Mouse (Mus musculus) embryonic facial prominence, embryonic 10.5 days (tissue): ENCODE results near the gene Dus3l. TPM values are rescaled to one million over a fixed set of nuclear protein-coding genes. Genes with fewer than 3 reads are reported as not detected.

Experiments used
- DNase-seq: peaks from one replicate; pipeline ENCODE4 v3.0.0-alpha.2; 2017; ENCODE audit warnings: low spot score
- H3K27ac ChIP-seq: fragments of 300-500 bp; sonication (generic); replicated peaks from 2 replicates; pipeline ENCODE4 v1.5.1; 2016; ENCODE audit warnings: mild to moderate bottlenecking
- H3K27me3 ChIP-seq: fragments of 300-500 bp; sonication (generic); replicated peaks from 2 replicates; pipeline ENCODE4 v1.6.1; 2016; ENCODE audit warnings: low read depth, mild to moderate bottlenecking; ENCODE audit not compliant: poor library complexity, severe bottlenecking
- H3K36me3 ChIP-seq: fragments of 300-500 bp; sonication (generic); replicated peaks from 2 replicates; pipeline ENCODE4 v1.6.1; 2016; ENCODE audit warnings: mild to moderate bottlenecking, moderate library complexity
- H3K4me1 ChIP-seq: fragments of 300-500 bp; sonication (generic); 2 replicates; pipeline ENCODE4 v1.6.1; 2016
- H3K4me3 ChIP-seq: fragments of 300-500 bp; sonication (generic); 2 replicates; pipeline ENCODE4 v1.5.1; 2016; ENCODE audit warnings: mild to moderate bottlenecking, moderate library complexity
- H3K9me3 ChIP-seq: fragments of 300-500 bp; sonication (generic); 2 replicates; pipeline ENCODE4 v1.6.1; 2016; ENCODE audit warnings: mild to moderate bottlenecking
- WGBS: fragments of 180-500 bp; shearing (Covaris S2); methylation state at CpG from one replicate; pipeline ENCODE4 v1.1.7; 2016; 5-methylcytosine and 5-hydroxymethylcytosine counted together
- polyA plus RNA-seq: library from polyadenylated mRNA; unstranded; fragments of >200 nt; fragmentation: Nextera tagmentation; extraction: Ambion mirVana; gene quantifications from 2 replicates; pipeline ENCODE4 v1.2.1, GENCODE M21; 2016

Gene Dus3l
- polyA plus RNA-seq, 1 experiment from 2014 or later, result 45.0 TPM

GRCm38 (mm10) chr17:56758132-56758531, 6.4 kb upstream of the Dus3l start:
- Histone ChIP-seq H3K4me1 (peaks cover 70% of the 10 kb centered on the region), H3K27ac (no peak overlapping the region), H3K27me3 (peaks cover 84% of the 10 kb centered on the region), H3K9me3 (0 out of 2 replicates have a peak, but pooled peaks cover 3% of the 10 kb centered on the region), H3K4me3 (peak overlapping the region; percentile 64; the same call in 1 of the 2 replicates), H3K36me3 (no peaks in the 10 kb centered on the region)
- 5% methylated on average over 12 of the region's 12 CpGs for WGBS
- DNase-seq, result peak; percentile 77

GRCm38 (mm10) chr17:56759261-56759660, 5.3 kb upstream of the Dus3l start:
- H3K4me1 ChIP-seq, result peaks cover 62% of the 10 kb centered on the region
- H3K27me3 ChIP-seq, result peaks cover 73% of the 10 kb centered on the region
- no peak overlapping the region for H3K4me3 ChIP-seq
- no peaks in the 10 kb centered on the region for H3K36me3 ChIP-seq
- H3K9me3 ChIP-seq, result 0 out of 2 replicates have a peak, but pooled peaks cover 3% of the 10 kb centered on the region
- peak; percentile 29 for DNase-seq
- no peak overlapping the region for H3K27ac ChIP-seq
- WGBS, result 62% methylated on average over 7 of the region's 7 CpGs

- Histone ChIP-seq H3K27me3 (peaks cover 55% of the 10 kb centered on the region), H3K9me3 (0 out of 2 replicates have a peak, but pooled peaks cover 3% of the 10 kb centered on the region), H3K27ac (no peak overlapping the region), H3K4me3 (no peak overlapping the region), H3K4me1 (peaks cover 61% of the 10 kb centered on the region), H3K36me3 (no peaks in the 10 kb centered on the region)
- no peak for DNase-seq
- 70% methylated on average over 3 of the region's 3 CpGs for WGBS
These were observed 3.5 kb upstream of the Dus3l start for GRCm38 (mm10) chr17:56761077-56761476.

GRCm38 (mm10) chr17:56761991-56762410, 2.6 kb upstream of the Dus3l start:
- Histone ChIP-seq H3K9me3 (0 out of 2 replicates have a peak, but pooled peaks cover 3% of the 10 kb centered on the region), H3K36me3 (peaks cover 8% of the 10 kb centered on the region), H3K4me3 (peak overlapping the region; percentile 63), H3K4me1 (peaks cover 52% of the 10 kb centered on the region), H3K27ac (peak overlapping the region; percentile 85), H3K27me3 (peaks cover 45% of the 10 kb centered on the region)
- DNase-seq, result peak; percentile 94
- 0% methylated on average over 28 of the region's 28 CpGs for WGBS

GRCm38 (mm10) chr17:56762769-56763731, 1.5 kb upstream of the Dus3l start:
- Histone ChIP-seq H3K9me3 (0 out of 2 replicates have a peak, but pooled peaks cover 3% of the 10 kb centered on the region), H3K27me3 (peaks cover 35% of the 10 kb centered on the region), H3K36me3 (peaks cover 18% of the 10 kb centered on the region), H3K4me1 (peaks cover 42% of the 10 kb centered on the region), H3K27ac (peak overlapping the region; percentile 85), H3K4me3 (peak overlapping the region; percentile 63; the same call in 1 of the 2 replicates)
- DNase-seq, result peak; percentile 59
- WGBS, result 49% methylated on average over 27 of the region's 27 CpGs

GRCm38 (mm10) chr17:56763741-56764250, 761 bp upstream of the Dus3l start:
- no peaks in the 10 kb centered on the region for H3K9me3 ChIP-seq
- no peak overlapping the region for H3K27ac ChIP-seq
- 77% methylated on average over 8 of the region's 8 CpGs for WGBS
- no peak for DNase-seq
- H3K27me3 ChIP-seq, result peaks cover 28% of the 10 kb centered on the region
- peak overlapping the region; percentile 89 for H3K4me3 ChIP-seq
- peaks cover 26% of the 10 kb centered on the region for H3K36me3 ChIP-seq
- peaks cover 35% of the 10 kb centered on the region for H3K4me1 ChIP-seq

- 59% methylated on average over 12 of the region's 12 CpGs for WGBS
- Histone ChIP-seq H3K27ac (peak overlapping the region; percentile 97), H3K36me3 (peaks cover 42% of the 10 kb centered on the region), H3K4me3 (peak overlapping the region; percentile 89), H3K27me3 (peaks cover 12% of the 10 kb centered on the region), H3K9me3 (no peaks in the 10 kb centered on the region), H3K4me1 (peaks cover 29% of the 10 kb centered on the region)
- DNase-seq, result no peak
These were observed 874 bp downstream of the Dus3l start for GRCm38 (mm10) chr17:56765431-56765830.

- no peak for DNase-seq
- 94% methylated on average over 27 of the region's 27 CpGs for WGBS
- H3K36me3 ChIP-seq, result peaks cover 55% of the 10 kb centered on the region
- no peak overlapping the region for H3K27ac ChIP-seq
- H3K4me3 ChIP-seq, result no peak overlapping the region
- no peaks in the 10 kb centered on the region for H3K27me3 ChIP-seq
- H3K9me3 ChIP-seq, result no peaks in the 10 kb centered on the region
- H3K4me1 ChIP-seq, result peaks cover 24% of the 10 kb centered on the region
These were observed 2.3 kb downstream of the Dus3l start for GRCm38 (mm10) chr17:56766631-56767405.

- no peak for DNase-seq
- no peak overlapping the region for H3K4me3 ChIP-seq
- peaks cover 55% of the 10 kb centered on the region for H3K36me3 ChIP-seq
- H3K27me3 ChIP-seq, result no peaks in the 10 kb centered on the region
- WGBS, result 94% methylated on average over 29 of the region's 29 CpGs
- H3K27ac ChIP-seq, result no peak overlapping the region
- H3K9me3 ChIP-seq, result no peaks in the 10 kb centered on the region
- H3K4me1 ChIP-seq, result peaks cover 16% of the 10 kb centered on the region
These were observed 3.1 kb downstream of the Dus3l start for GRCm38 (mm10) chr17:56767531-56768135.

- Histone ChIP-seq H3K4me3 (no peak overlapping the region), H3K27me3 (no peaks in the 10 kb centered on the region), H3K36me3 (peaks cover 55% of the 10 kb centered on the region), H3K4me1 (peaks cover 7% of the 10 kb centered on the region), H3K9me3 (no peaks in the 10 kb centered on the region), H3K27ac (no peak overlapping the region)
- WGBS, result 93% methylated on average over 11 of the region's 11 CpGs
- DNase-seq, result no peak
These were observed 4.4 kb downstream of the Dus3l start for GRCm38 (mm10) chr17:56768941-56769340.

- Histone ChIP-seq H3K27me3 (no peaks in the 10 kb centered on the region), H3K4me1 (peaks cover 7% of the 10 kb centered on the region), H3K4me3 (no peak within 1 kb of the TSS), H3K9me3 (no peaks in the 10 kb centered on the region), H3K36me3 (peaks cover 55% of the 10 kb centered on the region), H3K27ac (no peak within 1 kb of the TSS)
- no peak for DNase-seq
- 91% methylated on average over 5 of the region's 5 CpGs for WGBS
These were observed 5.4 kb downstream of the Dus3l start, which contains the start of gene Prr22 for GRCm38 (mm10) chr17:56769950-56770349. Gene Prr22 (plus strand): TSS chr17:56770250.

GRCm38 (mm10) chr17:56777568-56777967, 13.0 kb downstream of the Dus3l start:
- WGBS, result 91% methylated on average over 11 of the region's 11 CpGs
- H3K27ac ChIP-seq, result no peak overlapping the region
- peaks cover 16% of the 10 kb centered on the region for H3K36me3 ChIP-seq
- H3K4me1 ChIP-seq, result peaks cover 19% of the 10 kb centered on the region
- no peaks in the 10 kb centered on the region for H3K27me3 ChIP-seq
- H3K9me3 ChIP-seq, result peaks cover 8% of the 10 kb centered on the region; the same call in 1 of the 2 replicates
- no peak for DNase-seq
- H3K4me3 ChIP-seq, result no peak overlapping the region
